ENCODE assay signal across 17 mouse cellular contexts in genomic region chr11:105759413-105759812, GRCm38 (mm10).
A peak's percentile ranks its signal among the peaks of the same experiment; 100 is the strongest.
DNase-seq lines count a peak whose midpoint lies in the region; ATAC-seq and TF ChIP-seq lines count a peak whose summit lies in the region.
"Had no signal": no experiment of that assay in that cellular context is flagged by ENCODE, and none has a peak within 500 bp of the region (broad histone marks: within the 10 kb centered on the region; RNA-seq: fewer than 3 reads in every experiment).

No protein-coding gene starts in this region.

- H3K9me3 ChIP-seq in embryonic facial prominence, embryonic 12.5 days = no peaks in the 10 kb centered on the region
- H3K9me3 ChIP-seq in hindbrain, embryonic 16.5 days (ENCODE audit: control insufficient read depth, low read length) = no peaks in the 10 kb centered on the region
- no peaks in the 10 kb centered on the region for H3K9me3 ChIP-seq in neural tube, embryonic 12.5 days
- H3K9me3 ChIP-seq: embryonic facial prominence, embryonic 15.5 days had no signal

- no peak overlapping the region for H3K9ac ChIP-seq in embryonic facial prominence, embryonic 12.5 days
- no peak overlapping the region for H3K9ac ChIP-seq in hindbrain, embryonic 16.5 days (ENCODE audit: low read depth, low read length)
- no peak overlapping the region for H3K9ac ChIP-seq in neural tube, embryonic 12.5 days
- H3K9ac ChIP-seq: embryonic facial prominence, embryonic 15.5 days had no signal

- 35% methylated on average over 2 of the region's 2 CpGs for WGBS in embryonic facial prominence, embryonic 12.5 days
- WGBS in hindbrain, embryonic 16.5 days = 12% methylated on average over 2 of the region's 2 CpGs
- WGBS in neural tube, embryonic 12.5 days = 14% methylated on average over 2 of the region's 2 CpGs

- peaks cover 19% of the 10 kb centered on the region for H3K4me1 ChIP-seq in embryonic facial prominence, embryonic 12.5 days
- H3K4me1 ChIP-seq in hindbrain, embryonic 16.5 days (ENCODE audit: control insufficient read depth, insufficient read depth, low read depth, low read length) = peaks cover 7% of the 10 kb centered on the region; the same call in 1 of the 2 replicates
- H3K4me1 ChIP-seq in neural tube, embryonic 12.5 days = peaks cover 15% of the 10 kb centered on the region

- H3K36me3 ChIP-seq in embryonic facial prominence, embryonic 12.5 days = no peaks in the 10 kb centered on the region
- H3K36me3 ChIP-seq in hindbrain, embryonic 16.5 days (ENCODE audit: control insufficient read depth, insufficient read depth, low read length) = no peaks in the 10 kb centered on the region
- H3K36me3 ChIP-seq in neural tube, embryonic 12.5 days = no peaks in the 10 kb centered on the region
- H3K36me3 ChIP-seq: embryonic facial prominence, embryonic 15.5 days had no signal

- no peak for TF ChIP-seq CTCF in layer of hippocampus, adult 2 months (conservative IDR thresholded peaks at IDR 0.05)

- no peak for DNase-seq in layer of hippocampus, adult 2 months (ENCODE audit: low spot score in 2 of 2)
- no peak for DNase-seq in layer of hippocampus, adult 11-12 months (ENCODE audit: low spot score)
- DNase-seq in right cerebral cortex, postnatal 36 days (ENCODE audit: low spot score in 2 of 2) = no peak
- no peak for DNase-seq in cerebellum, adult 9-11 months
- DNase-seq in heart, postnatal 4 days = no peak
- DNase-seq: adrenal gland, postnatal 25 days; B cell, adult 2 months; heart, adult 18-20 months; heart, postnatal 14 days; kidney, adult 9 months; lung, adult 18-20 months; right cerebral cortex, postnatal 14 days; thymus, postnatal 25 days had no signal

- H3K27me3 ChIP-seq in embryonic facial prominence, embryonic 12.5 days = no peaks in the 10 kb centered on the region
- H3K27me3 ChIP-seq in hindbrain, embryonic 16.5 days (replicated peaks; ENCODE audit: control insufficient read depth, insufficient read depth, low read length) = no peaks in the 10 kb centered on the region
- H3K27me3 ChIP-seq in neural tube, embryonic 12.5 days (replicated peaks) = no peaks in the 10 kb centered on the region
- H3K27me3 ChIP-seq: embryonic facial prominence, embryonic 15.5 days had no signal

- no peak overlapping the region for H3K4me3 ChIP-seq in layer of hippocampus, adult 2 months
- H3K4me3 ChIP-seq in embryonic facial prominence, embryonic 12.5 days = no peak overlapping the region
- no peak overlapping the region for H3K4me3 ChIP-seq in hindbrain, embryonic 16.5 days (ENCODE audit: low read length)
- H3K4me3 ChIP-seq in neural tube, embryonic 12.5 days = no peak overlapping the region
- H3K4me3 ChIP-seq: embryonic facial prominence, embryonic 15.5 days had no signal

- peak overlapping the region; percentile 36 for H3K4me2 ChIP-seq in embryonic facial prominence, embryonic 12.5 days (replicated peaks)
- H3K4me2 ChIP-seq in hindbrain, embryonic 16.5 days (ENCODE audit: low read length) = no peak overlapping the region
- 0 out of 2 replicates have a peak overlapping the region, but pooled peaks have one; percentile 9 for H3K4me2 ChIP-seq in neural tube, embryonic 12.5 days (replicated peaks)

- ATAC-seq in embryonic facial prominence, embryonic 12.5 days (ENCODE audit: insufficient number of reproducible peaks, insufficient read depth, low FRiP score, low TSS enrichment) = no peak
- ATAC-seq in hindbrain, embryonic 16.5 days = peak; percentile 71
- peak; percentile 71 for ATAC-seq in neural tube, embryonic 12.5 days (ENCODE audit: low FRiP score, low read depth)

- H3K27ac ChIP-seq in layer of hippocampus, adult 2 months = peak overlapping the region; percentile 61
- no peak overlapping the region; the same call in 1 of the 2 replicates for H3K27ac ChIP-seq in embryonic facial prominence, embryonic 12.5 days
- H3K27ac ChIP-seq in hindbrain, embryonic 16.5 days (ENCODE audit: low read depth, low read length) = no peak overlapping the region
- no peak overlapping the region for H3K27ac ChIP-seq in neural tube, embryonic 12.5 days
